13 mouse cellular contexts compared by ENCODE assay signal in the genomic region with DNA sequence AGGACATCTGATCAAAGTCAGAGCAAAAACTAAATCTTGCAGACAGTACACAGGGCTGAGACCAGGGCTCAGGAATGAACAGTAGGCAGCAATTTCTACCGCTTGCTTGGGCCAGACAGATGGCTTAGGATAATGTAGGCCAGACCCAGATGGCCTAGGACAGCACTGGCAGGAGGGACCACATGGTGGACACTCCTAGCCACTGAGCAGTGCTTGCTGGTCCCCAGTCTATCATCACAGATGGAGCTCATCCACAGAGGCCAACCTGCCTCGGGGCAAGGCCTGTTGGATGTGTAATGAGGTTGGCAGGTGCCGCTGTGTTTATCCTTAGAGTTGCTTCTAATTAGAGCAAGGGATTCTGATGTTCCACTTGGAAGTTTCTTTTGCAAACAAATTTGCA. TPM values are rescaled to one million over a fixed set of nuclear protein-coding genes. Genes with fewer than 3 reads are reported as not detected.
DNase-seq lines count a peak whose midpoint lies in the region.
"Had no signal": no experiment of that assay in that cellular context is flagged by ENCODE, and none has a peak within 500 bp of the region (broad histone marks: within the 10 kb centered on the region; RNA-seq: fewer than 3 reads in every experiment).

No protein-coding gene starts in this region.

- DNase-seq in left cerebral cortex, postnatal 4 days, result peak; percentile 75
- DNase-seq in left cerebral cortex, postnatal 36 days (ENCODE audit: low spot score in 2 of 2), result no peak
- DNase-seq in cerebellum, adult 18-20 months, result peak; percentile 75 to 86
- DNase-seq in cerebellum, postnatal 14 days, result peak; percentile 65 to 76
- DNase-seq in right cerebral cortex, postnatal 14 days, result no peak
- DNase-seq in natural killer cell, adult 2 months (ENCODE audit: low spot score in 2 of 2), result no peak
- DNase-seq in left cerebral cortex, adult 9 months (ENCODE audit: low spot score in 2 of 2), result no peak
- DNase-seq: adrenal gland, postnatal 25 days; gastrocnemius, postnatal 36 days; kidney, adult 9 months; kidney, postnatal 25 days; layer of hippocampus, postnatal 36 days; lung, postnatal 4 days had no signal

- intact Hi-C loops in left cerebral cortex, postnatal 4 days (cut with DNase I), result loop anchor here (5.0 kb wide), 1 partner anchor 356 kb away; no protein-coding TSS in a partner anchor
- intact Hi-C loops in left cerebral cortex, postnatal 36 days (cut with DNase I), result loop anchor here (5.0 kb wide), 1 partner anchor 356 kb away; no protein-coding TSS in a partner anchor

RNA-seq across cellular contexts. Expression of a gene that starts 12.6 kb away (rescaled TPM):
- under 1 TPM; 0.84 to 0.89 TPM for total RNA-seq in left cerebral cortex, postnatal 4 days (2021)
- 1 to 10 TPM; 1.6 to 1.7 TPM for total RNA-seq in left cerebral cortex, postnatal 36 days (2021)

RNA-seq across cellular contexts. Expression of a gene that starts 23.8 kb away (rescaled TPM):
- under 1 TPM; 0.66 to 0.89 TPM for total RNA-seq in left cerebral cortex, postnatal 4 days (2021)
- under 1 TPM; 0.27 to 0.45 TPM for total RNA-seq in left cerebral cortex, postnatal 36 days (2021)

Comparison
In these comparisons a context has a peak if more than half of its experiments do, and no peak if none do; other contexts are left out.
1. DNase-seq: peak in left cerebral cortex, postnatal 4 days (single experiment), cerebellum, adult 18-20 months (2 of 2) and cerebellum, postnatal 14 days (2 of 2); none in left cerebral cortex, postnatal 36 days (0 of 2), right cerebral cortex, postnatal 14 days (single experiment), natural killer cell, adult 2 months (0 of 2) and left cerebral cortex, adult 9 months (0 of 2).